Mouse (Mus musculus) testis, adult 2 months (tissue): ENCODE results near the gene Rps4x.

Experiments used
- CTCF ChIP-seq: fragments of 200-500 bp; IDR thresholded peaks from 2 replicates; pipeline ENCODE4 v1.5.1; 2012; ENCODE audit warnings: low read depth, mild to moderate bottlenecking, inconsistent platforms, low read length, moderate library complexity; ENCODE audit not compliant: control insufficient read depth, insufficient read depth, insufficient replicate concordance
- POLR2A ChIP-seq: fragments of 200-500 bp; IDR thresholded peaks from 2 replicates; pipeline ENCODE4 v1.6.1; 2012; ENCODE audit warnings: low read depth, mild to moderate bottlenecking, inconsistent platforms, low read length, moderate library complexity; ENCODE audit not compliant: control insufficient read depth

DNA sequence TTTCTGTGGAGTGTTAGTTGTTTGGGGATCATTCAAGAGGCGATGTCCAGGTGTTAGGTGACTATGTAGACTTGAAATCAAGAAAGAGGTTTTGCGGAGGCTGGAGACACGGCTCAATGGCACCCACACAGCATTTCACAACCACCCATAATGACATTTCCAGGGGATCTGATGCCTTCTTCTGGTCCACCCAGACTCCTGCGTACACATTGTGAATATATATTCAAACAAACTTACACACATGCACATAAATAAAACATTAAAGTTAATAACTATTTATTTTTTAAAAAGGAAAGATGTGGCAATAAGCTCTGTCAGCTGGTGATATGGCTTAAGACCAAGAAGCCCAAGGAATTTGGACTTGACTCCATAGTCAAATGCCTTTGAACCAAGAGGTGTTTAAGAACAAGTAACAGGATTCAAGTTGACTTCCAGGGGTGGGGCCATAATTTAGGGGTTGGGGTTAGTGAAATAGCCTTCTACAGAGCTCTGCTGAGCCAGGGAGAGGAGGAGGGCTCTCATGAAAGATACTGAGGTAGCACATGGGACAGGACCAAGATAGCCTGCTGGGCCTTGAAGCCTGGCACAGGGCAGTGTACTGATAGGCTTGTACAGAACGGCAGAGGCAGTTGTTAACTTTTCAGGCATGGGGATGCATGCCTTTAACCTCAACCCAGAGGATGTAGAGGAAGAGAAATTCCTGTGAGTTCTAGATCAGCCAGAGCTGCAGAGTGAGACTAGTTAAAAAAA is 13.5 kb downstream of the Rps4x start:
- TF ChIP-seq CTCF (no peak), POLR2A (no peak)
